Mouse (Mus musculus) hindbrain, postnatal 0 days (tissue): Measurements from ENCODE around the gene Fam13c. TPM values are rescaled to one million over a fixed set of nuclear protein-coding genes. Genes with fewer than 3 reads are reported as not detected.
A peak's percentile ranks its signal among the peaks of the same experiment; 100 is the strongest.

Experiments
- ATAC-seq: fragments of 200-750 bp; cut with Nextera tagmentation; 2 replicates; pipeline ENCODE4 v1.8.0; 2017; ENCODE audit warnings: mild to moderate bottlenecking, moderate TSS enrichment, moderate library complexity
- DNase-seq: peaks from one replicate; pipeline ENCODE4 v3.0.0-alpha.2; 2015; ENCODE audit warnings: low spot score
- H3K27ac ChIP-seq: fragments of 300-500 bp; sonication (generic); 2 replicates; pipeline ENCODE4 v1.5.1; 2014; ENCODE audit warnings: mild to moderate bottlenecking
- H3K27me3 ChIP-seq: fragments of 300-500 bp; sonication (generic); 2 replicates; pipeline ENCODE4 v1.6.1; 2014; ENCODE audit warnings: low read length, mixed read lengths; ENCODE audit not compliant: insufficient read depth
- H3K36me3 ChIP-seq: fragments of 300-500 bp; sonication (generic); 2 replicates; pipeline ENCODE4 v1.6.1; 2014; ENCODE audit warnings: low read length, mixed read lengths; ENCODE audit not compliant: insufficient read depth
- H3K4me1 ChIP-seq: fragments of 300-500 bp; sonication (generic); 2 replicates; pipeline ENCODE4 v1.6.1; 2014; ENCODE audit warnings: antibody characterized with exemption, low read length, mixed read lengths; ENCODE audit not compliant: insufficient read depth
- H3K4me2 ChIP-seq: fragments of 300-500 bp; sonication (generic); 2 replicates; pipeline ENCODE4 v1.6.1; 2014; ENCODE audit warnings: low read depth, mild to moderate bottlenecking, low read length, moderate library complexity, mixed read lengths
- H3K4me3 ChIP-seq: fragments of 300-500 bp; sonication (generic); 2 replicates; pipeline ENCODE4 v1.5.1; 2014; ENCODE audit warnings: low read length
- H3K9ac ChIP-seq: fragments of 300-500 bp; sonication (generic); replicated peaks from 2 replicates; pipeline ENCODE4 v1.6.1; 2014; ENCODE audit warnings: mild to moderate bottlenecking, low read length, moderate library complexity, mixed read lengths
- H3K9me3 ChIP-seq: fragments of 300-500 bp; sonication (generic); 2 replicates; pipeline ENCODE4 v1.6.1; 2016; ENCODE audit warnings: low read length, mixed read lengths
- CTCF ChIP-seq: IDR thresholded peaks from 2 replicates; pipeline ENCODE4 v1.5.1; 2016; ENCODE audit warnings: antibody characterized with exemption, control low read depth, low read depth
- WGBS: fragments of 180-500 bp; shearing (Covaris S2); extraction: QIAGEN DNeasy Blood & Tissue Kit; methylation state at CpG from one replicate; pipeline ENCODE4 v1.1.7; 2014; 5-methylcytosine and 5-hydroxymethylcytosine counted together
- polyA plus RNA-seq: library from polyadenylated mRNA; unstranded; fragments of >200 nt; fragmentation: Nextera tagmentation; extraction: Ambion mirVana; gene quantifications from 2 replicates; pipeline ENCODE4 v1.2.1, GENCODE M21; 2015
- total RNA-seq: library from RNA; depleted of rRNA; stranded (reverse); fragments of >200 nt; gene quantifications from 2 replicates; pipeline ENCODE4 v1.2.3, GENCODE M21; 2014; rRNA removed

The Fam13c gene
- total and polyA plus RNA-seq, 2 experiments from 2014 or later: 6.8 to 18.3 TPM

DNA sequence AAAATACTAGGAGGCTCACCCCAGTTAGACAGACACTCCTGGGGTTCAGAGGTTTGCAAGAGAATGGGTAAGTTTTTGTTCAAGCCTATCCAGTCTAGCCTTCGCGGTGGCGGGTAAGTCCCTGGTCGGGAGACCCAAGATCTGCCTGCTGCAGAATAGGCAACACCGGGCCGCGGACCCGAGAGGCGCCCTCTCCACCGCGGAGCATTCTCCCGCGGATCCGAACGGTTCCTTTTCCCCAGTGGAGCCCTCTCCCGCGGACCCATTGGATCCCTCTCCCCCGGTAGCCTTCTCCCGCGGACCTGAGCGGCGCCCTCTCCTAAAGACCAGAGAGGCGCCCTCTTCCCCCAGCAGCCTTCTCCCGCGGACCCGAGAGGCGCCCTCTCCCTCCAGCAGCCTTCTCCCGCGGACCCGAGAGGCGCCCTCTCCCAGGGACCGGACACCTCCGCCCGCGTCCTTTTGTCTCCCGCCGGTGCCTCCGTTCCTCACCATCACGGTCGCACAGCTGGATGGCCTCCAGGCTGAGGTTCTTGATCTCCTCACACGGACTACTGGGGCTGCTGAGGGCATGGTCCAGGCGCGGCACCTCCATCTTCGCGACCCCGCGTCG is 158.3 kb downstream of the Fam13c start:
- no peaks in the 10 kb centered on the region; the same call in 1 of the 2 replicates for H3K4me1 ChIP-seq
- no peaks in the 10 kb centered on the region for H3K9me3 ChIP-seq
- H3K36me3 ChIP-seq: no peaks in the 10 kb centered on the region
- peak overlapping the region; percentile 96 for H3K27ac ChIP-seq
- H3K9ac ChIP-seq: peak overlapping the region; percentile 62
- ATAC-seq (peak; percentile 57), DNase-seq (peak; percentile 69)
- no peak; the same call in none of the 2 replicates for TF ChIP-seq CTCF
- no peaks in the 10 kb centered on the region for H3K27me3 ChIP-seq
- WGBS: under 1% methylated on average over 46 of the region's 48 CpGs
- H3K4me2 ChIP-seq: peak overlapping the region; percentile 89
- peak overlapping the region; percentile 53 for H3K4me3 ChIP-seq

DNA sequence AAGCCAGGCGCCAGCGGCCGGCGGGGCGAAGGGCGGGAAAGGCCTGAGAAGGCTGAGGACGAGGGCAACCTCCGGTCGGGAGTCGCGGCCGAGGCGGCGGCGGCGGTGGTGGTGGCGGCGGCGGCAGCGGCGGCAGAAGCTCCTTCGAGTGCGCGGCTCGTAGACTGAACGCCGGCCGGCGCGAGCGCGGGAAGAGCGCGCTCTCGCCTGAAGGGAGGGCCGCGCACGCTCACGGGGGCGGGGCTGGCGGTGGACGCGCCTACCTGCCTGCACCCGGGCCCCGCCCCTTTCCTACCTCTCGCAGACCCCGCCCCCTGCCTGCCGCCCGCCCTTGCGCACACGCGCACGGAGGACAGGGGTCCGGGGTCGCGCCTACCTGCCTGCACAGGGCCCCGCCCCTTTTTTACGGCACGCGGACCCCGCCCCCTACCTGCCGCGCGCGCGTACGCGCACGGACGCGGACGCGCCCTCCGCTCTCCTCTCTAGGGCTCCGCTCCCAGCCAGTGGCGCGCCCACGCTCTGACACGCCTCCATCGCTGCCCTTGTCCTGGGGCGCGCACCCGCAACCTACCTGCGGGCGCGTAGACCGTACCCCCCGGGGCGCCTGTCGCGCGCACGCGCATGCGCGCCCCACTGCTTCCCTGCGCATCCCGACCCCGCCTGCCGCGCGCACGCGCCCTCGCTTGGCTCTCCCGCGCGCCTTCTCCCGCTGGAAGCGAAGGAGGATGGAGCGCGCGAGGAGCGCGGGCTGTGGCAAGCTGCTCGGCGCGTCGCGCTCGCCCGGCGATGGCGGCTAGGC is 159.0 kb downstream of the Fam13c start:
- no peak for TF ChIP-seq CTCF
- DNase-seq (peak; percentile 97), ATAC-seq (peak; percentile 95)
- H3K4me3 ChIP-seq: peak overlapping the region; percentile 53
- no peaks in the 10 kb centered on the region for H3K27me3 ChIP-seq
- H3K4me2 ChIP-seq: peak overlapping the region; percentile 89
- 1% methylated on average over 109 of the region's 124 CpGs for WGBS
- H3K9me3 ChIP-seq: no peaks in the 10 kb centered on the region
- H3K4me1 ChIP-seq: no peaks in the 10 kb centered on the region; the same call in 1 of the 2 replicates
- H3K9ac ChIP-seq: peak overlapping the region; percentile 62
- peak overlapping the region; percentile 96 for H3K27ac ChIP-seq
- no peaks in the 10 kb centered on the region for H3K36me3 ChIP-seq

GRCm38 (mm10) chr10:70599925-70600305 is 159.6 kb downstream of the Fam13c start:
- H3K27me3 ChIP-seq: no peaks in the 10 kb centered on the region
- peak overlapping the region; percentile 53 for H3K4me3 ChIP-seq
- no peak for TF ChIP-seq CTCF
- peak overlapping the region; percentile 96 for H3K27ac ChIP-seq
- no peaks in the 10 kb centered on the region for H3K36me3 ChIP-seq
- under 1% methylated on average over 28 of the region's 28 CpGs for WGBS
- peak; percentile 58 for ATAC-seq
- no peaks in the 10 kb centered on the region for H3K9me3 ChIP-seq
- peak; percentile 51 for DNase-seq
- peak overlapping the region; percentile 89 for H3K4me2 ChIP-seq
- H3K9ac ChIP-seq: peak overlapping the region; percentile 62
- H3K4me1 ChIP-seq: no peaks in the 10 kb centered on the region; the same call in 1 of the 2 replicates

Other genes with a start within 250 kb of the Fam13c start
- 5.3 and 6.3 TPM in 2 replicates for gene Mrln, start 235.8 kb upstream of the Fam13c start, total RNA-seq
- 3.3 and 3.9 TPM in 2 replicates for gene Mrln, start 235.8 kb upstream of the Fam13c start, polyA plus RNA-seq
- 7.3 and 11.6 TPM in 2 replicates for gene Slc16a9, start 195.4 kb upstream of the Fam13c start, total RNA-seq
- 4.5 and 4.7 TPM in 2 replicates for gene Slc16a9, start 195.4 kb upstream of the Fam13c start, polyA plus RNA-seq
- 38.3 and 55.5 TPM in 2 replicates for gene Phyhipl, start 215.5 kb downstream of the Fam13c start, total RNA-seq
- 281 and 287 TPM in 2 replicates for gene Phyhipl, start 215.5 kb downstream of the Fam13c start, polyA plus RNA-seq